Mouse (Mus musculus) forebrain, embryonic 16.5 days (tissue): ENCODE measurements around the gene Gm5475. TPM values are rescaled to one million over a fixed set of nuclear protein-coding genes. Genes with fewer than 3 reads are reported as not detected.

Experiments
- ATAC-seq: fragments of 200-750 bp; cut with Nextera tagmentation; 2 replicates; pipeline ENCODE4 v1.8.0; 2017; ENCODE audit warnings: mild to moderate bottlenecking, moderate library complexity
- H3K27ac ChIP-seq: fragments of 300-500 bp; sonication (generic); 2 replicates; pipeline ENCODE4 v1.5.1; 2014; ENCODE audit warnings: low read length, control low read depth
- H3K27me3 ChIP-seq: fragments of 300-500 bp; sonication (generic); replicated peaks from 2 replicates; pipeline ENCODE4 v1.6.1; 2014; ENCODE audit warnings: low read length; ENCODE audit not compliant: control insufficient read depth, insufficient read depth
- H3K36me3 ChIP-seq: fragments of 300-500 bp; sonication (generic); 2 replicates; pipeline ENCODE4 v1.6.1; 2014; ENCODE audit not compliant: control insufficient read depth, insufficient read depth
- H3K4me1 ChIP-seq: fragments of 300-500 bp; sonication (generic); replicated peaks from 2 replicates; pipeline ENCODE4 v1.6.1; 2014; ENCODE audit warnings: low read length; ENCODE audit not compliant: control insufficient read depth, insufficient read depth
- H3K4me2 ChIP-seq: fragments of 300-500 bp; sonication (generic); 2 replicates; pipeline ENCODE4 v1.6.1; 2014; ENCODE audit warnings: mild to moderate bottlenecking, low read length, control low read depth
- H3K4me3 ChIP-seq: fragments of 300-500 bp; sonication (generic); replicated peaks from 2 replicates; pipeline ENCODE4 v1.5.1; 2014; ENCODE audit warnings: mild to moderate bottlenecking, low read length, control low read depth
- H3K9ac ChIP-seq: fragments of 300-500 bp; sonication (generic); replicated peaks from 2 replicates; pipeline ENCODE4 v1.6.1; 2014; ENCODE audit warnings: low read depth, low read length, control low read depth
- H3K9me3 ChIP-seq: fragments of 300-500 bp; sonication (generic); 2 replicates; pipeline ENCODE4 v1.6.1; 2016; ENCODE audit warnings: low read length; ENCODE audit not compliant: control insufficient read depth
- WGBS: fragments of 180-500 bp; shearing (Covaris S2); extraction: QIAGEN DNeasy Blood & Tissue Kit; methylation state at CpG from one replicate; pipeline ENCODE4 v1.1.7; 2014; 5-methylcytosine and 5-hydroxymethylcytosine counted together
- polyA plus RNA-seq: library from polyadenylated mRNA; unstranded; fragments of >200 nt; fragmentation: Nextera tagmentation; extraction: Ambion mirVana; gene quantifications from 2 replicates; pipeline ENCODE4 v1.2.1, GENCODE M21; 2015

The Gm5475 gene
- polyA plus RNA-seq, 1 experiment from 2014 or later = 0.09 TPM

GRCm38 (mm10) chr15:100406088-100406487 is 15.9 kb upstream of the Gm5475 start:
- no peak overlapping the region for H3K27ac ChIP-seq

GRCm38 (mm10) chr15:100410918-100411672 is 10.9 kb upstream of the Gm5475 start:
- peaks cover 19% of the 10 kb centered on the region; the same call in 1 of the 2 replicates for H3K36me3 ChIP-seq
- ATAC-seq = no peak
- H3K27ac ChIP-seq = no peak overlapping the region
- H3K4me2 ChIP-seq = no peak overlapping the region
- H3K9ac ChIP-seq = no peak overlapping the region
- 68% methylated on average over 14 of the region's 14 CpGs for WGBS
- H3K4me3 ChIP-seq = no peak overlapping the region
- H3K4me1 ChIP-seq = peaks cover 3% of the 10 kb centered on the region; the same call in 1 of the 2 replicates
- H3K9me3 ChIP-seq = no peaks in the 10 kb centered on the region
- H3K27me3 ChIP-seq = no peaks in the 10 kb centered on the region

More at GRCm38 (mm10) chr15:100406088-100406487, 15.9 kb upstream of the Gm5475 start:
- 92% methylated on average over 5 of the region's 5 CpGs for WGBS
- Histone ChIP-seq H3K36me3 (peaks cover 22% of the 10 kb centered on the region), H3K4me2 (no peak overlapping the region), H3K27me3 (no peaks in the 10 kb centered on the region), H3K9ac (no peak overlapping the region), H3K4me3 (no peak overlapping the region), H3K4me1 (no peaks in the 10 kb centered on the region), H3K9me3 (no peaks in the 10 kb centered on the region)
- no peak for ATAC-seq

GRCm38 (mm10) chr15:100411731-100412130 is 10.2 kb upstream of the Gm5475 start:
- Histone ChIP-seq H3K27ac (no peak overlapping the region), H3K4me1 (peaks cover 3% of the 10 kb centered on the region; the same call in 1 of the 2 replicates), H3K4me3 (no peak overlapping the region), H3K36me3 (peaks cover 19% of the 10 kb centered on the region; the same call in 1 of the 2 replicates), H3K9me3 (no peaks in the 10 kb centered on the region), H3K9ac (no peak overlapping the region), H3K4me2 (no peak overlapping the region), H3K27me3 (no peaks in the 10 kb centered on the region)
- no peak for ATAC-seq
- WGBS = 91% methylated on average over 5 of the region's 5 CpGs

GRCm38 (mm10) chr15:100413306-100413705 is 8.6 kb upstream of the Gm5475 start:
- Histone ChIP-seq H3K36me3 (peaks cover 8% of the 10 kb centered on the region; the same call in 1 of the 2 replicates), H3K9me3 (no peaks in the 10 kb centered on the region), H3K9ac (no peak overlapping the region), H3K4me1 (peaks cover 3% of the 10 kb centered on the region; the same call in 1 of the 2 replicates), H3K27ac (no peak overlapping the region), H3K27me3 (no peaks in the 10 kb centered on the region), H3K4me3 (no peak overlapping the region), H3K4me2 (no peak overlapping the region)
- WGBS = 82% methylated on average over 4 of the region's 5 CpGs
- ATAC-seq = no peak

- Histone ChIP-seq H3K4me1 (peaks cover 3% of the 10 kb centered on the region; the same call in 1 of the 2 replicates), H3K27ac (no peak overlapping the region), H3K4me3 (no peak overlapping the region), H3K9ac (no peak overlapping the region), H3K9me3 (no peaks in the 10 kb centered on the region), H3K4me2 (no peak overlapping the region), H3K27me3 (no peaks in the 10 kb centered on the region), H3K36me3 (peaks cover 7% of the 10 kb centered on the region; the same call in 1 of the 2 replicates)
- no peak for ATAC-seq
- WGBS = 64% methylated on average over 4 of the region's 4 CpGs
Measured at GRCm38 (mm10) chr15:100414011-100414410, 7.9 kb upstream of the Gm5475 start.

GRCm38 (mm10) chr15:100414942-100415341 is 7.0 kb upstream of the Gm5475 start:
- no peaks in the 10 kb centered on the region for H3K9me3 ChIP-seq
- ATAC-seq = no peak
- H3K36me3 ChIP-seq = 0 out of 2 replicates have a peak, but pooled peaks cover 3% of the 10 kb centered on the region
- peaks cover 4% of the 10 kb centered on the region for H3K4me1 ChIP-seq
- H3K27me3 ChIP-seq = no peaks in the 10 kb centered on the region
- H3K27ac ChIP-seq = no peak overlapping the region
- 89% methylated on average over 13 of the region's 13 CpGs for WGBS
- no peak overlapping the region for H3K4me3 ChIP-seq
- H3K9ac ChIP-seq = no peak overlapping the region
- H3K4me2 ChIP-seq = no peak overlapping the region

GRCm38 (mm10) chr15:100415684-100416083 is 6.3 kb upstream of the Gm5475 start:
- H3K9me3 ChIP-seq = no peaks in the 10 kb centered on the region
- H3K36me3 ChIP-seq = 0 out of 2 replicates have a peak, but pooled peaks cover 2% of the 10 kb centered on the region
- H3K9ac ChIP-seq = no peak overlapping the region
- H3K27me3 ChIP-seq = no peaks in the 10 kb centered on the region
- WGBS = 86% methylated on average over 8 of the region's 8 CpGs
- no peak overlapping the region for H3K27ac ChIP-seq
- H3K4me3 ChIP-seq = no peak overlapping the region
- H3K4me2 ChIP-seq = no peak overlapping the region
- peaks cover 6% of the 10 kb centered on the region for H3K4me1 ChIP-seq
- ATAC-seq = no peak

- no peak for ATAC-seq
- H3K27ac ChIP-seq = no peak overlapping the region
- peaks cover 21% of the 10 kb centered on the region for H3K4me1 ChIP-seq
- no peak overlapping the region for H3K9ac ChIP-seq
- no peaks in the 10 kb centered on the region for H3K27me3 ChIP-seq
- H3K9me3 ChIP-seq = no peaks in the 10 kb centered on the region
- H3K4me3 ChIP-seq = no peak overlapping the region
- no peaks in the 10 kb centered on the region for H3K36me3 ChIP-seq
- 83% methylated on average over 9 of the region's 9 CpGs for WGBS
- H3K4me2 ChIP-seq = no peak overlapping the region
Measured at GRCm38 (mm10) chr15:100417854-100418450, 4.0 kb upstream of the Gm5475 start.

GRCm38 (mm10) chr15:100419311-100419710 is 2.6 kb upstream of the Gm5475 start:
- H3K27ac ChIP-seq = no peak overlapping the region
- no peak for ATAC-seq
- no peak overlapping the region for H3K9ac ChIP-seq
- H3K27me3 ChIP-seq = peaks cover 10% of the 10 kb centered on the region
- no peaks in the 10 kb centered on the region for H3K36me3 ChIP-seq
- 76% methylated on average over 8 of the region's 8 CpGs for WGBS
- peaks cover 27% of the 10 kb centered on the region for H3K4me1 ChIP-seq
- no peak overlapping the region for H3K4me3 ChIP-seq
- no peaks in the 10 kb centered on the region for H3K9me3 ChIP-seq
- H3K4me2 ChIP-seq = no peak overlapping the region
